Mouse (Mus musculus): ENCODE data around the gene Masp2.

The Masp2 gene

GRCm38 (mm10) chr4:148601871-148602270 lies 483 bp upstream of the Masp2 start:
- DNase-seq = no peak

- DNase-seq = no peak
These were observed 1.2 kb downstream of the Masp2 start for GRCm38 (mm10) chr4:148603376-148604139.

GRCm38 (mm10) chr4:148604141-148604540 lies 1.8 kb downstream of the Masp2 start:
- DNase-seq = no peak

- peak; percentile 71 for DNase-seq
These were observed 2.3 kb downstream of the Masp2 start for GRCm38 (mm10) chr4:148604541-148605165.

GRCm38 (mm10) chr4:148607758-148608157 lies 5.4 kb downstream of the Masp2 start:
- DNase-seq = peak; percentile 81

GRCm38 (mm10) chr4:148609805-148610204 lies 7.5 kb downstream of the Masp2 start:
- no peak for DNase-seq

- no peak for DNase-seq
These were observed 8.4 kb downstream of the Masp2 start for GRCm38 (mm10) chr4:148610631-148611364.

GRCm38 (mm10) chr4:148612557-148612956 lies 10.2 kb downstream of the Masp2 start:
- DNase-seq = no peak

- DNase-seq = no peak
These were observed 11.4 kb downstream of the Masp2 start for GRCm38 (mm10) chr4:148613738-148614137.

GRCm38 (mm10) chr4:148619805-148620204 lies 17.5 kb downstream of the Masp2 start:
- DNase-seq = no peak

GRCm38 (mm10) chr4:148620718-148621117 lies 18.4 kb downstream of the Masp2 start:
- no peak for DNase-seq

- DNase-seq = no peak
These were observed 20.1 kb downstream of the Masp2 start for GRCm38 (mm10) chr4:148622485-148622884.

- no peak for DNase-seq
These were observed 21.3 kb downstream of the Masp2 start for GRCm38 (mm10) chr4:148623609-148624008.

- no peak for DNase-seq
These were observed 22.7 kb downstream of the Masp2 start for GRCm38 (mm10) chr4:148625010-148625409.

- peak; percentile 49 for DNase-seq
These were observed 23.6 kb downstream of the Masp2 start for GRCm38 (mm10) chr4:148625756-148626622.

GRCm38 (mm10) chr4:148626623-148627185 lies 24.4 kb downstream of the Masp2 start, which contains the start of gene Tardbp:
Gene Tardbp (minus strand): TSS chr4:148627019.
- peak; percentile 97 for DNase-seq

GRCm38 (mm10) chr4:148627246-148627645 lies 24.9 kb downstream of the Masp2 start:
- DNase-seq = no peak

- DNase-seq = no peak
These were observed 29.8 kb downstream of the Masp2 start for GRCm38 (mm10) chr4:148632013-148632692.

- DNase-seq = no peak
These were observed 31.2 kb downstream of the Masp2 start for GRCm38 (mm10) chr4:148633395-148634061.

- no peak for DNase-seq
These were observed 33.0 kb downstream of the Masp2 start for GRCm38 (mm10) chr4:148635309-148635708.

- DNase-seq = no peak
These were observed 35.9 kb downstream of the Masp2 start for GRCm38 (mm10) chr4:148638302-148638701.

All from thymus, postnatal 25 days (tissue).